Mouse (Mus musculus): ENCODE results near the gene Mtr.
A peak's percentile ranks its signal among the peaks of the same experiment; 100 is the strongest.

The Mtr gene

GRCm38 (mm10) chr13:12232141-12232540 lies 25.8 kb downstream of the Mtr start:
- no peak for DNase-seq (ENCODE audit: low spot score)

GRCm38 (mm10) chr13:12228248-12228647 lies 29.7 kb downstream of the Mtr start:
- DNase-seq (ENCODE audit: low spot score), result no peak

GRCm38 (mm10) chr13:12227606-12228005 lies 30.3 kb downstream of the Mtr start:
- no peak for DNase-seq (ENCODE audit: low spot score)

GRCm38 (mm10) chr13:12218603-12219002 lies 39.3 kb downstream of the Mtr start:
- DNase-seq (ENCODE audit: low spot score), result no peak

- DNase-seq (ENCODE audit: low spot score), result no peak
These were observed 43.0 kb downstream of the Mtr start for GRCm38 (mm10) chr13:12214922-12215321.

- no peak for DNase-seq (ENCODE audit: low spot score)
These were observed 46.9 kb downstream of the Mtr start for GRCm38 (mm10) chr13:12211058-12211457.

- peak; percentile 64 for DNase-seq (ENCODE audit: low spot score)
These were observed 47.7 kb downstream of the Mtr start for GRCm38 (mm10) chr13:12210023-12210762.

GRCm38 (mm10) chr13:12200372-12200771 lies 57.5 kb downstream of the Mtr start:
- no peak for DNase-seq (ENCODE audit: low spot score)

GRCm38 (mm10) chr13:12198486-12198885 lies 59.4 kb downstream of the Mtr start:
- DNase-seq (ENCODE audit: low spot score), result no peak

GRCm38 (mm10) chr13:12196861-12197260 lies 61.1 kb downstream of the Mtr start:
- no peak for DNase-seq (ENCODE audit: low spot score)

- no peak for DNase-seq (ENCODE audit: low spot score)
These were observed 61.9 kb downstream of the Mtr start for GRCm38 (mm10) chr13:12196012-12196411.

- no peak for DNase-seq (ENCODE audit: low spot score)
These were observed 62.8 kb downstream of the Mtr start for GRCm38 (mm10) chr13:12194942-12195662.

- DNase-seq (ENCODE audit: low spot score), result no peak
These were observed 68.7 kb downstream of the Mtr start for GRCm38 (mm10) chr13:12189219-12189618.

GRCm38 (mm10) chr13:12188804-12189203 lies 69.1 kb downstream of the Mtr start:
- no peak for DNase-seq (ENCODE audit: low spot score)

GRCm38 (mm10) chr13:12179481-12179880 lies 78.4 kb downstream of the Mtr start:
- DNase-seq (ENCODE audit: low spot score), result no peak

- DNase-seq (ENCODE audit: low spot score), result no peak
These were observed 81.2 kb downstream of the Mtr start for GRCm38 (mm10) chr13:12176761-12177160.

- no peak for DNase-seq (ENCODE audit: low spot score)
These were observed 81.8 kb downstream of the Mtr start for GRCm38 (mm10) chr13:12175988-12176736.

- DNase-seq (ENCODE audit: low spot score), result no peak
These were observed 90.6 kb downstream of the Mtr start for GRCm38 (mm10) chr13:12167276-12167675.

GRCm38 (mm10) chr13:12166386-12166785 lies 91.5 kb downstream of the Mtr start:
- DNase-seq (ENCODE audit: low spot score), result no peak

- no peak for DNase-seq (ENCODE audit: low spot score)
These were observed 92.4 kb downstream of the Mtr start for GRCm38 (mm10) chr13:12165461-12166058.

GRCm38 (mm10) chr13:12162457-12162856 lies 95.5 kb downstream of the Mtr start:
- DNase-seq (ENCODE audit: low spot score), result no peak

GRCm38 (mm10) chr13:12160121-12160475 lies 97.8 kb downstream of the Mtr start:
- no peak for DNase-seq (ENCODE audit: low spot score)
